Comparison of ENCODE assay signal across 27 mouse cellular contexts in the genomic region with DNA sequence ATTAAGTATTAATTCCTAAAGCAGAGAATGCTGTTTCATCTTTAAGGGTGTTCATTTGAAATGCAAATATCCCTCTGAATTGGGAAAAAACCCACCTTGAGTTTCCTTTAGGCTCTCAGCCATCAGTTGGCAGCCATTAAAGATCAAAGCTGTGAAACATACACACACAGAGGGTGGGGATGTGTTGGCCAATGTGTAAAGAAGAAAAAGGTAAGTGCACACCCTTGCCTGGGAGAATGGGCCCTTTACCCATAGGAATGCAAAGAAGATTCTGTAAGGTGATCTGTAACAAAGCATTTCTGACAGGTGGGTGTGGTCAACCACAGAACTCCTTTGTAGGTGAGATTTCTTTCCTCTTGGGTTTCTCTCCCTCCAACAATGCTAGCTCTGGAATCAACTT.
DNase-seq lines count a peak whose midpoint lies in the region; ATAC-seq lines count a peak whose summit lies in the region.
"Had no signal": no experiment of that assay in that cellular context is flagged by ENCODE, and none has a peak within 500 bp of the region (broad histone marks: within the 10 kb centered on the region; RNA-seq: fewer than 3 reads in every experiment).

No protein-coding gene starts in this region.

- peak; percentile 25 for DNase-seq in embryonic facial prominence, embryonic 11.5 days (ENCODE audit: low spot score)
- no peak for DNase-seq in embryonic facial prominence, embryonic 10.5 days (ENCODE audit: low spot score)
- peak; percentile 84 for DNase-seq in R1 (ENCODE audit: low read depth, low spot score)
- peak; percentile 92 for DNase-seq in ZHBTc4 (ENCODE audit: low read depth, low spot score)
- DNase-seq in naive thymus-derived CD4-positive, alpha-beta T cell, adult 2 months (ENCODE audit: low read depth) = peak; percentile 22
- no peak for DNase-seq in urinary bladder, postnatal 25 days (ENCODE audit: low spot score)
- no peak for DNase-seq in lung, postnatal 10 days
- DNase-seq in thymus, postnatal 0 days (ENCODE audit: low spot score) = no peak
- DNase-seq: adrenal gland, adult 2 months; adrenal gland, postnatal 10 days; adrenal gland, postnatal 25 days; B cell, adult 2 months; cerebellum, adult 11 months; cerebellum, adult 18-20 months; cerebellum, adult 8-10 months; cerebellum, adult 9-11 months; cerebellum, postnatal 14 days; cerebellum, postnatal 36 days; embryo, embryonic 11 days; forebrain, postnatal 0 days had no signal

- no peaks in the 10 kb centered on the region for H3K9me3 ChIP-seq in embryonic facial prominence, embryonic 11.5 days (replicated peaks; ENCODE audit: control insufficient read depth, low read length)
- no peaks in the 10 kb centered on the region for H3K9me3 ChIP-seq in embryonic facial prominence, embryonic 10.5 days
- H3K9me3 ChIP-seq: embryonic facial prominence, embryonic 13.5 days; forebrain, embryonic 13.5 days; forebrain, embryonic 15.5 days; G1E had no signal

- no peak for ATAC-seq in embryonic facial prominence, embryonic 11.5 days (replicated peaks; ENCODE audit: insufficient number of reproducible peaks, low FRiP score, low TSS enrichment, low read depth)
- ATAC-seq: CD4-positive, CD25-positive, alpha-beta regulatory T cell, adult 4 months; forebrain, embryonic 13.5 days; forebrain, embryonic 15.5 days; forebrain, postnatal 0 days; Patski had no signal

- no peak overlapping the region for H3K4me3 ChIP-seq in embryonic facial prominence, embryonic 11.5 days (ENCODE audit: low read depth, low read length)
- H3K4me3 ChIP-seq in embryonic facial prominence, embryonic 10.5 days = no peak overlapping the region
- H3K4me3 ChIP-seq: embryonic facial prominence, embryonic 13.5 days; forebrain, embryonic 13.5 days; forebrain, embryonic 15.5 days had no signal

- H3K27me3 ChIP-seq in embryonic facial prominence, embryonic 11.5 days (ENCODE audit: control insufficient read depth, insufficient read depth, low read length) = no peaks in the 10 kb centered on the region
- H3K27me3 ChIP-seq in embryonic facial prominence, embryonic 10.5 days (replicated peaks; ENCODE audit: low read depth, poor library complexity, severe bottlenecking) = no peaks in the 10 kb centered on the region
- H3K27me3 ChIP-seq: CH12.LX; embryonic facial prominence, embryonic 13.5 days; forebrain, embryonic 13.5 days; forebrain, embryonic 15.5 days had no signal

- H3K4me1 ChIP-seq in embryonic facial prominence, embryonic 11.5 days (ENCODE audit: control insufficient read depth, insufficient read depth, low read length) = no peaks in the 10 kb centered on the region
- 0 out of 2 replicates have a peak, but pooled peaks cover 4% of the 10 kb centered on the region for H3K4me1 ChIP-seq in embryonic facial prominence, embryonic 10.5 days
- H3K4me1 ChIP-seq: forebrain, embryonic 13.5 days; forebrain, embryonic 15.5 days had no signal

- H3K4me2 ChIP-seq in embryonic facial prominence, embryonic 11.5 days (ENCODE audit: low read depth, low read length) = no peak overlapping the region
- H3K4me2 ChIP-seq: embryonic facial prominence, embryonic 13.5 days; forebrain, embryonic 13.5 days; forebrain, embryonic 15.5 days had no signal

- no peak overlapping the region for H3K27ac ChIP-seq in embryonic facial prominence, embryonic 11.5 days (replicated peaks; ENCODE audit: low read depth, low read length)
- no peak overlapping the region for H3K27ac ChIP-seq in embryonic facial prominence, embryonic 10.5 days (replicated peaks)
- H3K27ac ChIP-seq: embryonic facial prominence, embryonic 13.5 days; forebrain, embryonic 13.5 days; forebrain, embryonic 15.5 days had no signal

- no peaks in the 10 kb centered on the region for H3K36me3 ChIP-seq in embryonic facial prominence, embryonic 11.5 days (replicated peaks; ENCODE audit: control insufficient read depth, insufficient read depth, low read depth, low read length)
- no peaks in the 10 kb centered on the region for H3K36me3 ChIP-seq in embryonic facial prominence, embryonic 10.5 days (replicated peaks)
- H3K36me3 ChIP-seq: embryonic facial prominence, embryonic 13.5 days; forebrain, embryonic 15.5 days; G1E had no signal

- H3K9ac ChIP-seq in embryonic facial prominence, embryonic 11.5 days (replicated peaks; ENCODE audit: low read length) = no peak overlapping the region
- H3K9ac ChIP-seq: embryonic facial prominence, embryonic 13.5 days; forebrain, embryonic 13.5 days; forebrain, embryonic 15.5 days; forebrain, postnatal 0 days had no signal

Comparison
In these comparisons a context has a peak if more than half of its experiments do, and no peak if none do; other contexts are left out.
1. DNase-seq: peak in embryonic facial prominence, embryonic 11.5 days (single experiment), R1 (single experiment), ZHBTc4 (single experiment) and naive thymus-derived CD4-positive, alpha-beta T cell, adult 2 months (single experiment); none in embryonic facial prominence, embryonic 10.5 days (single experiment), urinary bladder, postnatal 25 days (single experiment), lung, postnatal 10 days (single experiment) and thymus, postnatal 0 days (single experiment).